Mouse (Mus musculus): ENCODE results near the gene Slc10a4.

Gene Slc10a4

GRCm38 (mm10) chr5:73014745-73015144 lies 8.1 kb downstream of the Slc10a4 start:
- DNase-seq (ENCODE audit: low spot score in 2 of 2) = no peak

GRCm38 (mm10) chr5:73023801-73024200 lies 17.1 kb downstream of the Slc10a4 start:
- DNase-seq (ENCODE audit: low spot score in 2 of 2) = no peak

- DNase-seq (ENCODE audit: low spot score in 2 of 2) = no peak
Measured at GRCm38 (mm10) chr5:73028646-73029045, 22.0 kb downstream of the Slc10a4 start.

DNA sequence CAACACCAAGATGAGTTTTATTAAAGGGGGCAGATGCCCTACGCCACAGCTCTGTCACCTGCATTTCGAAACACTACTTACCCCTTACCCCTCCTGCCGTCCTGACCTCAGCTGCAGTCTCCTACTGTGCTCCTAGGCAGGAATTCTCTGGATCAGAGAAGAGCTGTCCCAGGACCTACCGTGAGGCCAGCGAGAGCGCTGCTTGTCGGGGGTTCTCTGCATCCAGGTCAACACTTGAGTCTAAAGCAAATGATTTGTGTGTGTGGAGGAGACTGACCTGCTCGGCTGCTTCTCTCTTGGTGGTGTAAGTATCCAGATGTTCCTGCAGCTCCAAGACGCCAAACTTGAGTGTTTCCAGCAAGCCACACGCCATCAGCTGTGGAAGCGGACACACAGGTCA lies 25.8 kb downstream of the Slc10a4 start:
- DNase-seq (ENCODE audit: low spot score in 2 of 2) = no peak

- DNase-seq (ENCODE audit: low spot score in 2 of 2) = no peak
Measured at GRCm38 (mm10) chr5:73044055-73044454, 37.4 kb downstream of the Slc10a4 start.

- no peak for DNase-seq (ENCODE audit: low spot score in 2 of 2)
Measured at GRCm38 (mm10) chr5:73047651-73048245, 41.1 kb downstream of the Slc10a4 start.

- no peak for DNase-seq (ENCODE audit: low spot score in 2 of 2)
Measured at GRCm38 (mm10) chr5:73053933-73054332, 47.2 kb downstream of the Slc10a4 start.

GRCm38 (mm10) chr5:73056457-73056856 lies 49.8 kb downstream of the Slc10a4 start:
- DNase-seq (ENCODE audit: low spot score in 2 of 2) = no peak

GRCm38 (mm10) chr5:73056937-73057336 lies 50.3 kb downstream of the Slc10a4 start:
- no peak for DNase-seq (ENCODE audit: low spot score in 2 of 2)

GRCm38 (mm10) chr5:73061506-73062155 lies 54.9 kb downstream of the Slc10a4 start:
- no peak for DNase-seq (ENCODE audit: low spot score in 2 of 2)

Data from frontal cortex, postnatal 25 days (tissue).